Mouse (Mus musculus) cortical plate, adult 2 months (tissue): ENCODE measurements at regions not wholly inside any gene's neighbourhood (a gene's known extent, or its start where the extent isn't known, plus 50 kb on each side); places are given as distances from the start of the nearest gene placed in this dataset.
A peak's percentile ranks its signal among the peaks of the same experiment; 100 is the strongest.

Experiments used
- H3K27ac ChIP-seq: fragments of 200-500 bp; 2 replicates; pipeline ENCODE4 v1.5.1; 2012; ENCODE audit warnings: low read length, control low read depth, inconsistent platforms; ENCODE audit not compliant: insufficient read depth
- H3K4me1 ChIP-seq: fragments of 200-500 bp; 2 replicates; pipeline ENCODE4 v1.6.1; 2011; ENCODE audit warnings: low read length; ENCODE audit not compliant: control insufficient read depth, insufficient read depth
- H3K4me3 ChIP-seq: fragments of 200-500 bp; 2 replicates; pipeline ENCODE4 v1.5.1; 2011; ENCODE audit warnings: mild to moderate bottlenecking, low read length, control low read depth; ENCODE audit not compliant: insufficient read depth
- CTCF ChIP-seq: fragments of 200-500 bp; IDR thresholded peaks from 2 replicates; pipeline ENCODE4 v1.5.1; 2011; ENCODE audit warnings: mild to moderate bottlenecking, control low read depth, low read length; ENCODE audit not compliant: insufficient read depth; ENCODE audit errors: extremely low read depth
- POLR2A ChIP-seq: fragments of 200-500 bp; IDR thresholded peaks from 2 replicates; pipeline ENCODE4 v1.6.1; 2011; ENCODE audit warnings: mild to moderate bottlenecking, low read length, control low read depth; ENCODE audit not compliant: insufficient read depth; ENCODE audit errors: extremely low read depth

DNA sequence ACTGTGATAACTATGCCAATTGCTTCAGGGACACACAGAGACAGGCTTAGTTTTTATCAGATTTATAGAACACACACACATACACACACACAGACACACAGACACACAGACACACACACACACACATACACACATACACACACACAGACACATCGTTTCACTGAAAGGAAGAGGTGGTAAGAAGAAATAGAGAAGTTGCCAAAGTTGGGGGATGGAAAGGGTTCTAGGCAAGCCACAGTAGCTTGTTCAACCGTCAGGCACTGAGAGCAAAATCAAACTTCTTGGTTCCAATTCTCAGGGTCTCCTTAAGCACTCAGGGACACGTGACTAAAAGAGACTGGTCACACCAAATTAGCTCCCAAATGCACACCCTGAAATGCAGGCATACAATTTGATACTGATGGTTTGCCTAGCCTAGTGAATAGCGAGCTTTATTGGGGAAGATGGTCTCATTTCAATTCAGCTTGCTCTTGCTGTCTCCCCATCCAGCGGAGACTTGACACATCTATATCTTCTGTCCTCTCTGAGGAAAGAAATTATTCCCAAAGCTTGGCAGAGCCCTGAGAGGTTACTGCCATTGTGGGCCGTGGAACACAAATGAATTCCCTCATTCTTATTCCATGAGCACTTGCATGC is 84.7 kb upstream of the Zfp366 start:
- TF ChIP-seq POLR2A = no peak
- Histone ChIP-seq H3K27ac (peak overlapping the region; percentile 11), H3K4me3 (no peak overlapping the region), H3K4me1 (peaks cover 12% of the 10 kb centered on the region)

DNA sequence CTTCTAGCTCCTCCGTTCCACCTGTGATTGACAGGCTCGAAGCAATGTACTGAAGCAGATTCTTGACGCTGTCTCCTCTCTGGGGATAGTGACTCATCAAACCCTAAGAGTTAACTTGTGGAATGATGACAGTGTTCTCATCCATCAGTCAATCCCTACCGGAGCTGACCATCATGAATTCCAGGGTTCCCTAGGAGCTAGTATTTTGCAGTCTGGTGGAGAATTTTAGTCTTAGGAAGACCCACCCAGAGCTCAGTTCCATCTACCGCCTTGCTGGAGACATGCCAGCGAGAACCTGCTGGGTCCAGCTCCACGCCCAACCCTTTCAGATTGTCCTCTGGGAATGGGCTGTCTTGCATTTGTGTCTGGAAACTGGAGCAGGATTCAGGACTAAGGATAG is 85.4 kb upstream of the Zfp366 start:
- TF ChIP-seq POLR2A (no peak), CTCF (no peak)
- Histone ChIP-seq H3K4me3 (no peak overlapping the region), H3K4me1 (peaks cover 12% of the 10 kb centered on the region), H3K27ac (peak overlapping the region; percentile 11)

GRCm38 (mm10) chr13:99097606-99098545 is 86.7 kb upstream of the Zfp366 start:
- H3K4me3 ChIP-seq = no peak overlapping the region
- TF ChIP-seq CTCF = no peak
- no peak for TF ChIP-seq POLR2A
- H3K27ac ChIP-seq = no peak overlapping the region
- H3K4me1 ChIP-seq = peaks cover 12% of the 10 kb centered on the region

GRCm38 (mm10) chr13:99096837-99097236 is 87.8 kb upstream of the Zfp366 start:
- H3K27ac ChIP-seq = no peak overlapping the region
- TF ChIP-seq POLR2A (no peak), CTCF (no peak)
- no peak overlapping the region for H3K4me3 ChIP-seq
- peaks cover 12% of the 10 kb centered on the region for H3K4me1 ChIP-seq

DNA sequence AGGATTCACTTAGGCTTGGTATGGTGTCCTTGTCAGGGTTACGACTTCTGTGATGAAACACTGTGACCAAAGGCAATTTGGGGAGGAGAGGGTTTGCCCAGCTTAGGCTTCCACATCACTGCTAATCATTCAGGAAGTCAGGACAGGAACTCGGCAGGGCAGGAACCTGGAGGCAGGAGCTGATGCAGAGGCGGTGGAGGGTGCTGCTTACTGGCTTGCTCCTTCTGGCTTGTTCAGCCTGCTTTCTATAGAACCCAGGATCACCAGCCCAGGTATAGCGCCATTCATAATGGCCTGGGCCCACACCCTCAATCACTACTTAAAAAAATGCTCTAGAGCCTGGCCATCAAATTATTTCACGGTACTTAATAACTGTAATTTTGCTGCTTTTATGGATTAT is 89.6 kb upstream of the Zfp366 start:
- Histone ChIP-seq H3K27ac (no peak overlapping the region), H3K4me1 (peaks cover 11% of the 10 kb centered on the region), H3K4me3 (no peak overlapping the region)
- TF ChIP-seq POLR2A (no peak), CTCF (no peak)

- Histone ChIP-seq H3K4me1 (peaks cover 6% of the 10 kb centered on the region), H3K27ac (no peak overlapping the region), H3K4me3 (no peak overlapping the region)
- no peak for TF ChIP-seq POLR2A
- TF ChIP-seq CTCF = no peak
Measured at GRCm38 (mm10) chr13:99094221-99094620, 90.4 kb upstream of the Zfp366 start.

GRCm38 (mm10) chr13:99093269-99093668 is 91.4 kb upstream of the Zfp366 start:
- H3K4me1 ChIP-seq = peaks cover 4% of the 10 kb centered on the region
- no peak overlapping the region for H3K27ac ChIP-seq
- H3K4me3 ChIP-seq = no peak overlapping the region
- peak; percentile 72 for TF ChIP-seq CTCF
- no peak for TF ChIP-seq POLR2A

DNA sequence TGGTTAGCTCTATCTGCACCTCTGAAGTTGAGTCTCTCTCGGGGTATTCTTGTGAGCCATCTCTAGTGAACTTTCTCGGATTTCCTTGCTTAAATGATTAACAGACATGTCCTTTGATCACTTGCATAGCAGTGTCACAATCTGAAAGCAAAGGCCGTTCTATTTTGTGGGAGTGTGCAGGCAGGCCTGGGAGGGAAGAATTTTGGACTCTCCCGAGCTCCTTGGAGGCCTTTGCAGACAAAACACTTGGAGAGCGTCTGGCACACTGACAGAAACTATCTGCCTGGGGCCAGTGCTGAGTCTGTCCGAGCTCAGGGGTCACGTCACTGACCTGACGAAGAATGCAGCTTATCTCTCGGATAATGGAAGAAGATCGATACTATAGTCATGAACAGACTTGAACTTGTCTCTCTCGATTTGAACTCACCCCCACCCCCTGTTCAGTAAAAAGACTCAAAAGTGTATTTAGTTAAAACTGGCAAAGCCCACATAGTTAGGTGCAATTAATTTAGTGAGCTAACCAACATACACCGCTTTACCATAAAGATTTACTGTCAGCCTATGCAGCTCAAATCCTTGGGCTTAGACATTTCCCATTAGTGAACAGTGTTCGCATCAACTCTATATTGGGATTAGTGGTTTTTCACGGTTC is 92.2 kb upstream of the Zfp366 start:
- Histone ChIP-seq H3K4me1 (peaks cover 4% of the 10 kb centered on the region), H3K4me3 (no peak overlapping the region), H3K27ac (no peak overlapping the region)
- no peak for TF ChIP-seq CTCF
- TF ChIP-seq POLR2A = no peak

DNA sequence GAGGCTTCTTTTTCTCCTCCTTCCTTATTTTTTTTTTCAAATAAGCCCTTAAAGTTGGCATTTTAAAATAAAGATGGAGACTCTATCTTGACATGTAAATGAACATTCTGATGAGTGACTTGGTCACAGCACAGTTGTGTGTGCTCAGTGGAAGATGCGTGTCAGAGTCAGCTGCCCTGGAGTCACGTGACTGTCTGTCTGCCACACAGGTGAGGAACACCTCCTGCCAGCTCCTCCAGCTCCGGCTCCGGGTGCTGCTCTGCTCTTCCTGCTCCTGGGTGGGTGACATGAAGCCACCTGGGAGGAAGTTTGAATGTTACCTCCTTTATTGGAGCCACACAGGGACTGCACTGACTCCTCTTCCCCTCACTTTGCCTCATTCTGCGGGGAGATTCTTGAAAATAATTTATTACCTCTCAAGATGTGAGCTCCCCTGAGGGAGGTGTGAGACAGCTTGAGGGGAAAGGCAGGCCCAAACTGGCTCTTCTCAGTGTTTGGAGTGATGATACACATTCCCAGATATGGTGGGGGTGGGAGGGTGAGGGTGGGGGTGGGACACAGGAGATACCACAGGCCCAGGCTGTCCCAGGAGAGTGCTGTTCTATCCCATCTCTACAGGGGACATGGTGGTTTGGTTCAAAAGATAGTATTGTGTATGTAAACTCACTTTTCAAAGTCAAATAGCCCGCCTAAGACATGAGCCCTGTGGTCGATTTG is 92.9 kb upstream of the Zfp366 start:
- H3K4me1 ChIP-seq = peaks cover under 1% of the 10 kb centered on the region
- no peak overlapping the region for H3K4me3 ChIP-seq
- no peak overlapping the region for H3K27ac ChIP-seq
- TF ChIP-seq CTCF (no peak), POLR2A (no peak)
